8 mouse cellular contexts compared by ENCODE assay signal in genomic region chr11:80779527-80780344, GRCm38 (mm10). TPM values are rescaled to one million over a fixed set of nuclear protein-coding genes. Genes with fewer than 3 reads are reported as not detected.
DNase-seq lines count a peak whose midpoint lies in the region; ATAC-seq lines count a peak whose summit lies in the region.

Gene Myo1d (minus strand): TSS chr11:80780025.

- H3K4me1 ChIP-seq in intestine, embryonic 14.5 days (replicated peaks; ENCODE audit: control insufficient read depth, insufficient read depth, low read length): peaks cover 8% of the 10 kb centered on the region

- H3K36me3 ChIP-seq in intestine, embryonic 14.5 days (ENCODE audit: control insufficient read depth, insufficient read depth, low read length): no peaks in the 10 kb centered on the region

- peak within 1 kb of the TSS; percentile 60 for H3K9ac ChIP-seq in intestine, embryonic 14.5 days (ENCODE audit: low read length)

- no peaks in the 10 kb centered on the region for H3K9me3 ChIP-seq in intestine, embryonic 14.5 days (ENCODE audit: control insufficient read depth, low read length)

- intact Hi-C loops in gastrocnemius, postnatal 36 days (cut with DNase I): loop anchor here (5.0 kb wide), 1 partner anchor 82 kb away; no protein-coding TSS in a partner anchor
- intact Hi-C loops in left cerebral cortex, postnatal 10 days (cut with DNase I): no loop called here

- peak within 1 kb of the TSS; percentile 85 for H3K4me2 ChIP-seq in intestine, embryonic 14.5 days (ENCODE audit: low read length)

- peak within 1 kb of the TSS; percentile 71; the same call in 1 of the 2 replicates for H3K27ac ChIP-seq in intestine, embryonic 14.5 days (ENCODE audit: low read depth)

- DNase-seq in adrenal gland, adult 8-10 months: peak; percentile 86
- DNase-seq in embryo, embryonic 11.5 days (ENCODE audit: low read depth, low spot score): peak; percentile 80
- peak; percentile 73 to 78 for DNase-seq in gastrocnemius, postnatal 36 days
- DNase-seq in intestine, embryonic 14.5 days (ENCODE audit: low spot score): peak; percentile 96
- peak; percentile 47 to 91 for DNase-seq in left cerebral cortex, postnatal 10 days (ENCODE audit: extremely low spot score in 1 of 2, low spot score in 2 of 2)
- DNase-seq in right cerebral cortex, postnatal 14 days: peak; percentile 86
- peak; percentile 93 for DNase-seq in urinary bladder, postnatal 25 days (ENCODE audit: low spot score)

- peak; percentile 92 for ATAC-seq in intestine, embryonic 14.5 days (replicated peaks; ENCODE audit: low FRiP score, low TSS enrichment, low read depth)
- peak; percentile 60 for ATAC-seq in megakaryocyte-erythroid progenitor cell, adult 5-6 weeks (replicated peaks; ENCODE audit: low FRiP score, low TSS enrichment, poor library complexity, severe bottlenecking)

- H3K4me3 ChIP-seq in intestine, embryonic 14.5 days (ENCODE audit: low read depth, low read length): peak within 1 kb of the TSS; percentile 70

- under 1% methylated on average over 80 of the region's 87 CpGs for WGBS in intestine, embryonic 14.5 days

- H3K27me3 ChIP-seq in intestine, embryonic 14.5 days (replicated peaks; ENCODE audit: control insufficient read depth, insufficient read depth, low read length): no peaks in the 10 kb centered on the region

RNA-seq across cellular contexts. Expression of gene Myo1d, which starts in this region (rescaled TPM):
- 100 to 1,000 TPM in 2 of 4 experiments, 10 to 100 TPM in 2; 62.6 to 107 (median 87.1) TPM for total RNA-seq in adrenal gland, adult 8-10 months (2022)
- 1 to 10 TPM; 3.0 to 3.5 TPM for total RNA-seq in gastrocnemius, postnatal 36 days (2021)
- 45.4 and 50.1 TPM in 2 replicates for polyA plus RNA-seq in intestine, embryonic 14.5 days (2014; fragmentation: Nextera tagmentation; extraction: Ambion mirVana)
- total RNA-seq in left cerebral cortex, postnatal 10 days (2021): 1 to 10 TPM; 3.1 TPM
- total RNA-seq in megakaryocyte-erythroid progenitor cell, adult 5-6 weeks (2014; fragmentation: Nextera tagmentation): 58.6 and 71.5 TPM in 2 replicates
- 15.3 and 23.4 TPM in 2 replicates for total RNA-seq in megakaryocyte-erythroid progenitor cell, adult 5-6 weeks (2017)

Comparison
In these comparisons a context has a peak if more than half of its experiments do, and no peak if none do; other contexts are left out.
1. Peak in every context shown above with its lines: DNase-seq, ATAC-seq, H3K4me3 ChIP-seq and H3K27ac ChIP-seq.